Mouse (Mus musculus) heart, embryonic 10.5 days (tissue): ENCODE measurements around the gene Socs1. TPM values are rescaled to one million over a fixed set of nuclear protein-coding genes. Genes with fewer than 3 reads are reported as not detected.

Source experiments
- DNase-seq: peaks from one replicate; pipeline ENCODE4 v3.0.0-alpha.2; 2017; ENCODE audit warnings: low spot score
- H3K27ac ChIP-seq: fragments of 300-500 bp; sonication (generic); 2 replicates; pipeline ENCODE4 v1.5.1; 2016; ENCODE audit warnings: mild to moderate bottlenecking
- H3K27me3 ChIP-seq: fragments of 300-500 bp; sonication (generic); 2 replicates; pipeline ENCODE4 v1.6.1; 2016; ENCODE audit warnings: mild to moderate bottlenecking; ENCODE audit not compliant: poor library complexity, insufficient read depth, severe bottlenecking
- H3K36me3 ChIP-seq: fragments of 300-500 bp; sonication (generic); 2 replicates; pipeline ENCODE4 v1.6.1; 2016; ENCODE audit warnings: mild to moderate bottlenecking, moderate library complexity
- H3K4me1 ChIP-seq: fragments of 300-500 bp; sonication (generic); 2 replicates; pipeline ENCODE4 v1.6.1; 2016; ENCODE audit warnings: mild to moderate bottlenecking
- H3K4me3 ChIP-seq: fragments of 300-500 bp; sonication (generic); 2 replicates; pipeline ENCODE4 v1.5.1; 2016; ENCODE audit warnings: mild to moderate bottlenecking, moderate library complexity
- H3K9me3 ChIP-seq: fragments of 300-500 bp; sonication (generic); 2 replicates; pipeline ENCODE4 v1.6.1; 2016; ENCODE audit warnings: mild to moderate bottlenecking, moderate library complexity
- WGBS: fragments of 180-500 bp; shearing (Covaris S2); methylation state at CpG from one replicate; pipeline ENCODE4 v1.1.7; 2016; 5-methylcytosine and 5-hydroxymethylcytosine counted together
- polyA plus RNA-seq: library from polyadenylated mRNA; unstranded; fragments of >200 nt; fragmentation: Nextera tagmentation; extraction: Ambion mirVana; gene quantifications from 2 replicates; pipeline ENCODE4 v1.2.1, GENCODE M21; 2016

Gene Socs1
- polyA plus RNA-seq = 3.7 and 4.1 TPM in 2 replicates

GRCm38 (mm10) chr16:10785371-10786231 lies at the start of gene Socs1:
Socs1 (minus strand) TSS chr16:10785536.
- Histone ChIP-seq H3K9me3 (no peaks in the 10 kb centered on the region), H3K27me3 (peaks cover 34% of the 10 kb centered on the region), H3K36me3 (no peaks in the 10 kb centered on the region), H3K4me1 (peaks cover 72% of the 10 kb centered on the region), H3K4me3 (peak within 1 kb of the TSS; percentile 82), H3K27ac (peak within 1 kb of the TSS; percentile 95)
- DNase-seq = peak; percentile 96
- under 1% methylated on average over 59 of the region's 59 CpGs for WGBS

GRCm38 (mm10) chr16:10834542-10834910 lies 49.2 kb upstream of the Socs1 start:
- 12% methylated on average over 12 of the region's 12 CpGs for WGBS
- H3K27ac ChIP-seq = peak overlapping the region; percentile 98
- H3K4me3 ChIP-seq = peak overlapping the region; percentile 89

GRCm38 (mm10) chr16:10828461-10828805 lies 43.1 kb upstream of the Socs1 start:
- 68% methylated on average over 4 of the region's 4 CpGs for WGBS
- no peak overlapping the region for H3K4me3 ChIP-seq
- H3K36me3 ChIP-seq = no peaks in the 10 kb centered on the region
- H3K4me1 ChIP-seq = 0 out of 2 replicates have a peak, but pooled peaks cover 5% of the 10 kb centered on the region
- H3K27ac ChIP-seq = no peak overlapping the region
- DNase-seq = no peak
- H3K9me3 ChIP-seq = no peaks in the 10 kb centered on the region
- no peaks in the 10 kb centered on the region for H3K27me3 ChIP-seq

More at GRCm38 (mm10) chr16:10834542-10834910, 49.2 kb upstream of the Socs1 start:
- no peak for DNase-seq
- Histone ChIP-seq H3K9me3 (no peaks in the 10 kb centered on the region), H3K36me3 (0 out of 2 replicates have a peak, but pooled peaks cover 2% of the 10 kb centered on the region), H3K4me1 (peaks cover 41% of the 10 kb centered on the region), H3K27me3 (no peaks in the 10 kb centered on the region)

- 76% methylated on average over 7 of the region's 7 CpGs for WGBS
- no peaks in the 10 kb centered on the region for H3K27me3 ChIP-seq
- no peak overlapping the region for H3K4me3 ChIP-seq
- H3K4me1 ChIP-seq = 0 out of 2 replicates have a peak, but pooled peaks cover 5% of the 10 kb centered on the region
- H3K36me3 ChIP-seq = no peaks in the 10 kb centered on the region
- no peaks in the 10 kb centered on the region for H3K9me3 ChIP-seq
- no peak for DNase-seq
- H3K27ac ChIP-seq = no peak overlapping the region
These were observed 42.6 kb upstream of the Socs1 start for GRCm38 (mm10) chr16:10827766-10828460.

- no peak for DNase-seq
- WGBS = 86% methylated on average over 9 of the region's 9 CpGs
- Histone ChIP-seq H3K4me3 (no peak overlapping the region), H3K27me3 (no peaks in the 10 kb centered on the region), H3K27ac (no peak overlapping the region), H3K4me1 (0 out of 2 replicates have a peak, but pooled peaks cover 5% of the 10 kb centered on the region), H3K36me3 (no peaks in the 10 kb centered on the region), H3K9me3 (no peaks in the 10 kb centered on the region)
These were observed 41.9 kb upstream of the Socs1 start for GRCm38 (mm10) chr16:10827269-10827668.

- Histone ChIP-seq H3K9me3 (no peaks in the 10 kb centered on the region), H3K27me3 (no peaks in the 10 kb centered on the region), H3K36me3 (no peaks in the 10 kb centered on the region), H3K4me1 (0 out of 2 replicates have a peak, but pooled peaks cover 5% of the 10 kb centered on the region), H3K4me3 (no peak overlapping the region), H3K27ac (no peak overlapping the region)
- WGBS = 85% methylated on average over 4 of the region's 4 CpGs
- DNase-seq = no peak
These were observed 40.5 kb upstream of the Socs1 start for GRCm38 (mm10) chr16:10825840-10826239.

- H3K4me1 ChIP-seq = peaks cover 14% of the 10 kb centered on the region; the same call in 1 of the 2 replicates
- no peaks in the 10 kb centered on the region for H3K9me3 ChIP-seq
- H3K27me3 ChIP-seq = no peaks in the 10 kb centered on the region
- 82% methylated on average over 1 of the region's 1 CpGs for WGBS
- DNase-seq = no peak
- no peak overlapping the region for H3K4me3 ChIP-seq
- no peaks in the 10 kb centered on the region for H3K36me3 ChIP-seq
- H3K27ac ChIP-seq = no peak overlapping the region
These were observed 39.2 kb upstream of the Socs1 start for GRCm38 (mm10) chr16:10824536-10824935.

- Histone ChIP-seq H3K4me1 (peaks cover 19% of the 10 kb centered on the region), H3K4me3 (no peak overlapping the region), H3K9me3 (no peaks in the 10 kb centered on the region), H3K27me3 (no peaks in the 10 kb centered on the region), H3K27ac (0 out of 2 replicates have a peak overlapping the region, but pooled peaks have one; percentile 56), H3K36me3 (no peaks in the 10 kb centered on the region)
- WGBS = 54% methylated on average over 4 of the region's 4 CpGs
- DNase-seq = no peak
These were observed 36.1 kb upstream of the Socs1 start for GRCm38 (mm10) chr16:10821387-10821786.

GRCm38 (mm10) chr16:10819966-10820365 lies 34.6 kb upstream of the Socs1 start:
- no peak overlapping the region for H3K27ac ChIP-seq
- WGBS = 43% methylated on average over 3 of the region's 3 CpGs

GRCm38 (mm10) chr16:10818579-10819135 lies 33.3 kb upstream of the Socs1 start:
- whole genome bisulfite sequencing = 81% methylated on average over 4 of the region's 4 CpGs

More at GRCm38 (mm10) chr16:10819966-10820365, 34.6 kb upstream of the Socs1 start:
- H3K27me3 ChIP-seq = no peaks in the 10 kb centered on the region
- DNase-seq = no peak
- no peaks in the 10 kb centered on the region for H3K36me3 ChIP-seq
- H3K4me1 ChIP-seq = peaks cover 16% of the 10 kb centered on the region
- H3K9me3 ChIP-seq = no peaks in the 10 kb centered on the region
- no peak overlapping the region for H3K4me3 ChIP-seq

GRCm38 (mm10) chr16:10814864-10815263 lies 29.5 kb upstream of the Socs1 start:
- Histone ChIP-seq H3K27me3 (no peaks in the 10 kb centered on the region), H3K4me3 (no peak overlapping the region), H3K27ac (peak overlapping the region; percentile 38; the same call in 1 of the 2 replicates), H3K36me3 (no peaks in the 10 kb centered on the region), H3K4me1 (peaks cover 28% of the 10 kb centered on the region), H3K9me3 (no peaks in the 10 kb centered on the region)
- no peak for DNase-seq
- 51% methylated on average over 4 of the region's 4 CpGs for WGBS

More at GRCm38 (mm10) chr16:10818579-10819135, 33.3 kb upstream of the Socs1 start:
- H3K4me1 ChIP-seq = peaks cover 22% of the 10 kb centered on the region
- H3K4me3 ChIP-seq = no peak overlapping the region
- H3K36me3 ChIP-seq = no peaks in the 10 kb centered on the region
- no peaks in the 10 kb centered on the region for H3K9me3 ChIP-seq
- DNase-seq = no peak
- H3K27ac ChIP-seq = no peak overlapping the region
- no peaks in the 10 kb centered on the region for H3K27me3 ChIP-seq

GRCm38 (mm10) chr16:10813726-10814125 lies 28.4 kb upstream of the Socs1 start:
- H3K27me3 ChIP-seq = no peaks in the 10 kb centered on the region
- H3K4me3 ChIP-seq = no peak overlapping the region
- H3K36me3 ChIP-seq = no peaks in the 10 kb centered on the region
- H3K9me3 ChIP-seq = no peaks in the 10 kb centered on the region
- H3K27ac ChIP-seq = no peak overlapping the region
- DNase-seq = no peak
- WGBS = 68% methylated on average over 4 of the region's 4 CpGs
- H3K4me1 ChIP-seq = peaks cover 24% of the 10 kb centered on the region
